Mouse (Mus musculus) thymus, postnatal 4 days (tissue): Measurements from ENCODE around the gene Sec24d.

Experiments used
- DNase-seq: peaks from one replicate; pipeline ENCODE4 v3.0.0; 2021

The Sec24d gene

GRCm38 (mm10) chr3:123266753-123267651 is at the start of gene Sec24d:
Sec24d (plus strand) TSS chr3:123267455.
- peak; percentile 92 for DNase-seq

GRCm38 (mm10) chr3:123218646-123219045 is 48.6 kb upstream of the Sec24d start:
- no peak for DNase-seq

GRCm38 (mm10) chr3:123227276-123227675 is 40.0 kb upstream of the Sec24d start:
- DNase-seq, result no peak

- no peak for DNase-seq
Measured at GRCm38 (mm10) chr3:123231639-123232038, 35.6 kb upstream of the Sec24d start.

GRCm38 (mm10) chr3:123234191-123234836 is 32.9 kb upstream of the Sec24d start:
- peak; percentile 17 for DNase-seq

- DNase-seq, result no peak
Measured at GRCm38 (mm10) chr3:123235495-123235894, 31.8 kb upstream of the Sec24d start.

- DNase-seq, result peak; percentile 36
Measured at GRCm38 (mm10) chr3:123235921-123236320, 31.3 kb upstream of the Sec24d start, which contains the start of gene Synpo2. Synpo2 (minus strand) TSS chr3:123236149.

GRCm38 (mm10) chr3:123237039-123237438 is 30.2 kb upstream of the Sec24d start:
- DNase-seq, result no peak

GRCm38 (mm10) chr3:123237446-123237845 is 29.8 kb upstream of the Sec24d start:
- no peak for DNase-seq

- no peak for DNase-seq
Measured at GRCm38 (mm10) chr3:123244376-123244775, 22.9 kb upstream of the Sec24d start.

GRCm38 (mm10) chr3:123245646-123246045 is 21.6 kb upstream of the Sec24d start:
- DNase-seq, result no peak

GRCm38 (mm10) chr3:123256181-123257101 is 10.8 kb upstream of the Sec24d start:
- DNase-seq, result no peak

GRCm38 (mm10) chr3:123258709-123259108 is 8.5 kb upstream of the Sec24d start:
- DNase-seq, result no peak

GRCm38 (mm10) chr3:123264706-123265105 is 2.5 kb upstream of the Sec24d start:
- DNase-seq, result no peak

- peak; percentile 57 for DNase-seq
Measured at GRCm38 (mm10) chr3:123267741-123268201, 516 bp downstream of the Sec24d start.

GRCm38 (mm10) chr3:123282866-123283615 is 15.8 kb downstream of the Sec24d start:
- no peak for DNase-seq

GRCm38 (mm10) chr3:123284284-123284683 is 17.0 kb downstream of the Sec24d start:
- no peak for DNase-seq

GRCm38 (mm10) chr3:123285649-123286048 is 18.4 kb downstream of the Sec24d start:
- no peak for DNase-seq

- no peak for DNase-seq
Measured at GRCm38 (mm10) chr3:123288856-123289570, 21.8 kb downstream of the Sec24d start.

GRCm38 (mm10) chr3:123291670-123292069 is 24.4 kb downstream of the Sec24d start:
- DNase-seq, result no peak

- DNase-seq, result no peak
Measured at GRCm38 (mm10) chr3:123296654-123297053, 29.4 kb downstream of the Sec24d start.
